Mouse (Mus musculus) layer of hippocampus, adult 2 months (tissue): Measurements from ENCODE around the gene Vcp. TPM values are rescaled to one million over a fixed set of nuclear protein-coding genes. Genes with fewer than 3 reads are reported as not detected.
A peak's percentile ranks its signal among the peaks of the same experiment; 100 is the strongest.

Experiments used
- DNase-seq, 2 experiments: peaks; one replicate each; pipeline ENCODE4 v3.0.0; 2022; ENCODE audit warnings: low spot score in 2 of 2
- H3K27ac ChIP-seq: fragments of 200-600 bp; 2 replicates; pipeline ENCODE4 v1.8.1; 2022
- H3K4me3 ChIP-seq: fragments of 200-600 bp; 2 replicates; pipeline ENCODE4 v1.8.1; 2022; ENCODE audit warnings: mild to moderate bottlenecking
- CTCF ChIP-seq: fragments of 200-600 bp; conservative IDR thresholded peaks from 2 replicates; pipeline ENCODE4 v1.8.1; 2022; ENCODE audit warnings: antibody characterized with exemption, mild to moderate bottlenecking, moderate library complexity
- long read RNA-seq, 2 experiments: library from polyadenylated mRNA; stranded (forward); transcript quantifications; one replicate each; pipeline ENCODE4 v2.0.0; 2021; ENCODE audit warnings: borderline mapping rate in 2 of 2
- total RNA-seq, 2 experiments: library from RNA; stranded (reverse); gene quantifications; 2 replicates each; pipeline ENCODE4 v1.2.3; 2021

Vcp gene
- total RNA-seq: 100 to 1,000 TPM; 171 to 184 TPM
- long read RNA-seq, experiment 1, transcript Vcp-201 (17 exons, 3,316 nt): major isoform, 230 of 252 reads
- long read RNA-seq, experiment 1, partial matches to known transcripts: 12 of 252 reads
- long read RNA-seq, experiment 1, other reads (novel, unspliced or antisense): 10 of 252 reads
- long read RNA-seq, experiment 2, transcript Vcp-201 (17 exons, 3,316 nt): major isoform, 254 of 286 reads
- long read RNA-seq, experiment 2, partial matches to known transcripts: 14 of 286 reads
- long read RNA-seq, experiment 2, other reads (novel, unspliced or antisense): 18 of 286 reads

DNA sequence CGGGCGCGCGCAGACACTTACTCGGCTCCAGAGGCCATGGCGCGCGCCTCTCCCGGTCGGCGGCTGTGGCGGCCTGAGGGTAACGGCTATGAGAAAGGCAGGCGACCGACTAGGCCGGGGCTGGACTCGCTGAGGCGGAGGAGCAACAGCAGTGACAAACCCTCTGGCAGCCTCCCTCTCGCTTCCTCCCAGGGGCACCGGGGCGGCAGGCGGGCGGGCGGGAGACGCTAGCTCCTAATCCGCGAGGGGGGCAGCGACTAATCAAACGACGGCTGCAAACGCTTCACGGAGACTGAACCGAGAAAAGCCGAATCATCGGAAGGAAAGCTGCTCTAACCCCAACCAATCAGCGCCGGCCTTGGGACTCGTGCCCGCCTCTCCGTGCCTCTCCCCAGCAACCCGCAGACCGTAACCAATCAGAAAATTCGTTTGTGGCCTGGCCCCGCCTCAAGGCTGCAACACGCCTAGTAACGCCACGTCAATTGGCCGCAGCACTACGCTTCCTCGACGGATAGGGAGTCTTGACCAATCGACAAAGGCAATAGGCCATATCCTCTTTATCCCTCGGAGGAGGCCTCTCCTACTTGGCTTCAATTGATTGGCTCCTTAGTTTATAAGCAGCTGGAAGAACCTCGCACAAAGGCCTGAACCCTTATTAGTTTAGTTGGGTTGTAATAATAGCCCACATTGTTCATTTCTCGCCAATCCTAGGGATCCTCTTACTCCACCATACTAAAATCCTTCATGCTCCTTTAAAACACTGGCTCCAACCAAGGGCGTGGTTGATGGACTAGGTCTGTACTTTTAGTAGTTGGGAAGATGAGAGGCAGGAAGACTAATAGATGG lies at the start of gene Vcp:
Gene Vcp (minus strand): TSS at position 367 of the 846 bp plus-strand sequence.
- H3K4me3 ChIP-seq: peak within 1 kb of the TSS; percentile 67
- peak within 1 kb of the TSS; percentile 95 for H3K27ac ChIP-seq
- peak; percentile 98 to 100 for DNase-seq

DNA sequence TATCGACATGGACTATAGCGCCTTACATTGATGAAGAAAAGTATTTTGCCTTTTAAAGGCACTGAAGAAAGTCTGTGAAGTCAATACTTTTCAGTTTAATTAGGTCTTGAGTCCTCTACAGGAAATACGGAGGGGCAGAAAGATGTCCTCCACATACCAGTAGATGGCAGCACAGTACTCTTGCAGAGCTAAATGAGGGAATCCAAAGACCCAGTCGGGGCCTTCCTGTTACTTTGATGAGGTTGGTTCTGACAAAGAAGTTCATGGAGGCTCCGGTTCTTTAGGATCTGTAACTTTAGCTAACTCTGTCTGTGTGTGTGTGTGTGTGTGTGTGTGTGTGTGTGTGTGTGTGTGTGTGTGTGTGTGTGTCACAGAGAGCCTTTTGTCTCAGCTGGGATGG lies 46.9 kb upstream of the Vcp start:
- H3K4me3 ChIP-seq: no peak overlapping the region; the same call in 1 of the 2 replicates
- peak overlapping the region; percentile 55; the same call in 1 of the 2 replicates for H3K27ac ChIP-seq
- TF ChIP-seq CTCF: peak; percentile 88
- DNase-seq: peak; percentile 79 to 80

DNA sequence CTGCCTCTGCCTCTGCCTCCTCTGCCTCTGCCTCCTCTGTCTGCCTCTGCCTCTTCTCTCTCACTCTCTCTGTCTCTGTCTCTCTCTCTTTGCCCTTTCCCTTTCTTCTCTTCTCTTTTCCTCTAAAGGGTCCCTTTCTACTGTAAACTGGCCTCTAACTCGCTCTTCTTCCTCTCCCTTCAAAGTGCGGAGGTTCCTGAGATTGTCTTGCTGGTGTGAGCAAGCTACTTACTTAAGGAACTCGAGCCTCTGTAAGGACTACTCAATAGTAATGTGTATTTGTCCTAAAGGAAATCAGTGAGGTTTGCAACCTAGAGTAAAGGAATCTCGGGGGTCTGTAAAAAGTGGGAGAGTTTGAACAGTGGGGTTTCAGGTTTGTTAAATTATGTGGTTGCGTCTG lies 46.3 kb upstream of the Vcp start:
- TF ChIP-seq CTCF: no peak
- H3K4me3 ChIP-seq: peak overlapping the region; percentile 17; the same call in 1 of the 2 replicates
- H3K27ac ChIP-seq: peak overlapping the region; percentile 55; the same call in 1 of the 2 replicates
- DNase-seq: no peak

DNA sequence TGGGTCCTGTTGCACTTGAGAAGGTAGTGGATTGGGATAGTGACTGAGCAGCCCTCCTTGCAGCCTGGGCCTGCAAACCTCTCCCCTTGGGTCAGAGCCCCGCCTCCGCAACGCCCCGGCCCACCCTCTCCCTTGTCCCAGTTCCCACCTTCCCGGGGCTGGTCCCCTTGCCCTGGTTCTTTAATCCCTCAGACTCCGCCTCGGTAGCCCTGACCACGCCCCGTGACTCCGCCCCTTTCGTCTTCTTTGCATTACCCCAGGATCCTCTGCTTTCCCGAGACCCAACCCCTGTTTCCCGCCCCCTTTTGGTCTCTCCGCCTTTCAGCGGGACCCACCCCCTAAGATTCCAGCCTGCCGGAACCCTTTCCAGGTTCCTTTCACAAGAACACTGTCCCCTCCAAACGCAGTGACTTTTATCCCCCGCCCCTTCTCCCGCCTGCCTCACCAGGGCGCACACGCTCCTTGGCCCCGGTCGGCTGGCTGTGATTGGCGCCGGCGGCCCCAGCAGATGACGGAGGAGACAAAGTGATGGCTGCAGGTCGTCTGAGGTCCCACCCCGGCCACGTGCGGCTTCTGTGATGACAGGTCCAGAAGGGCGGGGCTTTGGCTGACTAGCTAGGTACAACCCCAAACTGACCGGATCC lies 45.5 kb upstream of the Vcp start, which contains the start of gene Fam214b:
Gene Fam214b (minus strand): TSS at position 562 of the 644 bp plus-strand sequence.
- DNase-seq: peak; percentile 94 to 96
- no peak for TF ChIP-seq CTCF
- Histone ChIP-seq H3K4me3 (peak within 1 kb of the TSS; percentile 82), H3K27ac (peak within 1 kb of the TSS; percentile 77)

DNA sequence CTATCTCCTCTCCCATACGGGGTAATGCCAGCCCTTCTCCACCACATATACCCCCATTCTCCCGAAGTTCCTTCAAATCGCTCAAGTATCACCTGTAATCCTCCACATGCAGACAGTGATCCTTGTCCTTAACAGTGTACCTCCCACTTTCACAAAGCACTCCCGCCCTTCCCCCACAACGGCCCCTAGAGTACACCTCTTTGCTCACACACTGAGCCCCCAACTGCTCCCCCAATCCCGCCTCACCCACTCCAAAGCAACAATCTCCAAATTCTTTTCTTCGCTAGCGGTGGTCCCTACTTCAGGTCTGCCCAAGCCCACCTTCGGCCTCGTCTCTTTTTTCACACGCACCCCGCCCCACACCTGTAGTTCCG lies 45.0 kb upstream of the Vcp start:
- no peak for DNase-seq
- H3K27ac ChIP-seq: peak overlapping the region; percentile 77
- TF ChIP-seq CTCF: no peak
- peak overlapping the region; percentile 82 for H3K4me3 ChIP-seq

DNA sequence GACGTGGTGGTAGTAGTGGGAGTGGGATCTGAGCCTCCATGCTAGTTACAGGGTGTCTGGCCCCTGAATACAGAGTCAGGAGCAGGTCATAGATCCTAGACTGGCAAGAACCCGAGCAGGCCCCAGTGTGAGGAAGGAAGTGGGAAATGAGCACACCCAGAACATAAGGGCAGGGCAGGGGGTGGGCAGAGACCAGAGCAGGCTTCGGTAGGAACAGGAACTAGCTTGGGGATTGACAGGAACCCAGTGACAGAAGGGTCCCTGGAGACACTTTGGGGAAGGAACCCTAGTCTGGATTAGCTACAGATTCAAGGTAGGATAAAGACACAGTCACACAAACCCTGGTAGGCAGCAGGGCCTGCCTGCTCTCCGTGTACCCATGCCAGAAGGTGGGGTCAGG lies 44.4 kb upstream of the Vcp start:
- H3K27ac ChIP-seq: peak overlapping the region; percentile 77
- DNase-seq: no peak
- TF ChIP-seq CTCF: no peak
- H3K4me3 ChIP-seq: peak overlapping the region; percentile 82

DNA sequence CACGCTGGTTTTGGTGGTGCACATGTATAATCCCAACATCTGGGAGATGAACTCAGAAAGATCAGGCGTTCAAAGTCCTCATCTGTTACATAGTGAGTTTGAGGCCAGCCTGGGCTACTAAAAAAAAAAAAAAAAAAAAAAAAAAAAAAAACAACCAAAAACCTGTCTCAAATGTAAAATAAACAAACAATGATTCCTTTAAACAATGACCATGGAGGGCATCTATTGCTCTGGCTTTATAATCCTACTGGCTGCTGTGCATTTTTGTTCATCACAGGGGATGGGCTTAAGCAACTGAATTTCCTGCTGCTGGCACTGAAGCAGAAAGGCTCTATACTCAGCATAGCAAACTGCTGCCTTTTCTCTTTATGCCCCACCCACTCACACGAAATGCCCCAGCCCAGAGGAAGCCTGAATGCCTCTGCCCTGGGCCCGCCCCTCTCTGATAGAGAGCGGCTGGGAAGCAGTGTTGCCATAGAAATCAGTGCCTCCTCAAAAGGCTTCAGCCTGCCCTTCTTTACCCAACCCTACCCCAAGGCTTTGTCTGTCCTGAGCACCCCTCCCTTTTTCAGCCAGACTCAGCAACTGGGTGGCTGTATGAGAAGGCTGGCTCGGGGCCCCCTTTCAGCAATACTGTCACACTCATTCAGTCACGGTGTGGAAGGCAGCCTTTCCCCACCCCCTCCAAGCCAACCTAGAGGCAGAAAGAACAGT lies 43.5 kb upstream of the Vcp start:
- Histone ChIP-seq H3K27ac (peak overlapping the region; percentile 77), H3K4me3 (peak overlapping the region; percentile 22; the same call in 1 of the 2 replicates)
- TF ChIP-seq CTCF: no peak
- DNase-seq: peak; percentile 58 to 61

DNA sequence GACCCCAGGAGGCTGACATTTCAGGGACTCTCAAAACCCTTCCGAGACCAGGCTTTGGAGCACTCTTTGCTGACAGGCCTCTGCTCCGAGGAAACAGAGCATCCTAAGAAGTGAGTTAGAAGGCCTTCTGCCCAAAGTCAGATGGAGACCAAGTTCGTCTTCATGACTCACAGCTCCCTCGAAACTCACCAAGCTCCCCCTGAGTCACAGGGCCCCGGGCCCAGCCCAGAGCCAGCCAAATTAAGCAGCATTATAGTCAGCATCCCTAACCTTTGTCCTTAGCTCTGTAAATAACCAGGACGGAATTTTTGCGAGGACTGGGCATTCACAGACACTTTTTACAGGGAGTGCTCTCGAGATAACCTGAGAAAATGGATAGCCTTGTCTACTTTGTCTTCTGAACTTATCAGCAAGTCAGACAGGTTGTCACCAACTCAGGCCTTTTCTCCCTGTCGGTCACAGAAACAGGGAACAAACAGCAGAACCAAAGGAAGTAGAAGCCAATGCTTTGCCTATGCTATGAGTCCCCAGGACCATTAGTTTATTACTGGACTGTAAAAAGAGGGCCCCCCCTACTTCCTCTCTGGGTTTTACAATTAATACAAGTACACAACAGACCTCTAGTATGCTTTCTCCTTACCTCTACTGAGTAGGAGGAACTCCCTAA lies 40.7 kb upstream of the Vcp start:
- DNase-seq: no peak
- H3K4me3 ChIP-seq: no peak overlapping the region
- peak overlapping the region; percentile 32; the same call in 1 of the 2 replicates for H3K27ac ChIP-seq
- no peak for TF ChIP-seq CTCF

DNA sequence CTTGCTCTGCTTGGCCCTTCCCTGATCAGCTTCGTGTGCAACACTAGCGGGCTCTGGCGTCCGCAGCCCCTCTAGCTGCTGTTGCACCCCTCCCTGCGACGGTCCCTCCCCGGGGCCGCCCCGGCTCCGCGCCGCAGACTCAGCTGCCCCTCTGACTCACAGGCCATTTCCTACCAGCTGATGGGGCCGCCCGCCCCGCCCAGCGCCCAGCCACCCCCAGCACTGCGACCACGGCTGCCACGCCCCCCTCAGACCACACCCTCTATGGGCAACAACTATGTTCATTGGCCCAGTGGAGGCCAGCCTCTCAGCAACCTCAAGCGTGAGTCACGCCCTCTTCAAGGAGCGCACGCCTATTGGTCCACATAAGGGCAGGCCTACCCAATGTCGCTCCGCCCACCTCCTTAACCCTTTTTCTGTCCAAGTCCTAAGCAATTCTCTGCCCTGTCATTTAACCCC lies 39.8 kb upstream of the Vcp start:
- peak overlapping the region; percentile 63 for H3K4me3 ChIP-seq
- peak overlapping the region; percentile 82 for H3K27ac ChIP-seq
- TF ChIP-seq CTCF: 0 out of 2 replicates have a peak, but pooled peaks have one; percentile 3
- DNase-seq: peak; percentile 93 to 97

DNA sequence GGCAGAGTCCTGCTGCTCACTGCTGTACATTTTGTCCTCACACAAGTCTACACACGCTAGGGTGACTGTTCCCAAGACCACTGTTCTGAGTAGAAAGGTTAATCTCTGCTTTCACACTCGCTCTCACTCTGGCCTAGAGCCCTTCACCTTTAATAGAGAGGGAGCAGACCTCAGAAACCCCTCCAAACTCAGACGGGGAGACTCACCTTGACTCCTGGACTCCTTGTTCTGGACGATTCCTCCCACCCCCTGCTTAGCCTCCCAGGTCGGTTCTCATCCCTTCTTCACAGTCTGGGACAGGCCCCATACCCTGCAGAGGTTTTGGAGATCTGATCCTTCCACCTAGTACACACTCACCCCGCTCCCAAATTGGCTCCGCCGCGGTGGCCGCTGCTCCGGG lies 39.3 kb upstream of the Vcp start:
- H3K4me3 ChIP-seq: peak overlapping the region; percentile 63
- peak overlapping the region; percentile 82 for H3K27ac ChIP-seq
- no peak for DNase-seq
- no peak for TF ChIP-seq CTCF

DNA sequence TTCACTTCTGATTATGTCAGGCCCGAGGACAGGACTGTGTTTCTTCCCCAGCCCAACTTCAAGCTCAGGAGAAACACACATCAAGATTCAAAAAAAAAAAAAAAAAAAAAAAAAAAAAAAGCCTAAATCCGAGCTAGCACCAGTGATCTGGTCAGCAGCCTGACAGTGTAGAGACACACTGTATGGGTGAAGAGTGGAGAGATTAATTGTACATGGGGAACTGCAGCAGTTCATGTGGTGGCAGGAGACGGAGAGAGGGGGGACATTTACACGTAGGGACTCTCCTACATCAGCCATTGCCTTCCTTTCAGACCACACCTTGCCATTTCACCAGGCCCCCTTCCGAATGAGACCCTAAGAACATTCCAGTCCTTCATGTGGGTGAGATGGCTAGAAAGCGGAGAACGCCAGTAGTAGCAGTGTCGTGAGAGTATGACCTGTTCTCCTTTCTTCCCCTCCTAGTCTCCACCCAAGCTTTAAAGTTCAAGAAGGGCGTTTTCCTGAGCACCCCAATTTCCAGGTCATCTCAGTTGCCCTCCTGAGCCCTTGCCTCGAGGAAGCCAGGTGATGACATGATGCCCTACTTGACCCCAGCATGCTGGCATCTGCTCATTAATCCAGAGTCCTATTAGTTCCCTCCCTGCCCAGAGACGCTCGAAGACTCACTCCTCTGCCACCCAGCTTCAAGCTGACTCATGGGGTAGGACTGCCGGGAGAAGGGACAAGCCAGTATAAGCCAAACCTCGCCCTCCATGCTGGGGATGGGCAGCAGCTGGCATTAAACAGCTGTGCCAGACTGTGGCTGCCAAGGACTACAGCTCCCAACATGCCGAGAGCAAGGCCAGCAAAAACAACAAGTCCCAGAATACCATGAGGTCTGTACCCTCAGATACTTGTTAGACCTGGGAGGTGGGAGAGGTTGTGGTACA lies 38.5 kb upstream of the Vcp start:
- TF ChIP-seq CTCF: no peak
- peak; percentile 59 to 62 for DNase-seq
- Histone ChIP-seq H3K27ac (peak overlapping the region; percentile 82), H3K4me3 (peak overlapping the region; percentile 63)
